Mouse (Mus musculus) thymus, postnatal 0 days (tissue): ENCODE measurements around the gene Adgre5. TPM values are rescaled to one million over a fixed set of nuclear protein-coding genes. Genes with fewer than 3 reads are reported as not detected.

Source experiments
- DNase-seq: peaks from one replicate; pipeline ENCODE4 v3.0.0-alpha.2; 2015; ENCODE audit warnings: low spot score
- polyA plus RNA-seq: library from polyadenylated mRNA; unstranded; fragments of >200 nt; fragmentation: Nextera tagmentation; extraction: Ambion mirVana; gene quantifications from 2 replicates; pipeline ENCODE4 v1.2.1, GENCODE M21; 2015

Gene Adgre5
- polyA plus RNA-seq: 71.6 and 74.7 TPM in 2 replicates

- DNase-seq: peak; percentile 62
Observed at GRCm38 (mm10) chr8:83740976-83741741, at the start of gene Adgre5. Gene Adgre5, minus strand, starts transcription at chr8:83741326.

- no peak for DNase-seq
Observed at GRCm38 (mm10) chr8:83789826-83790225, 48.7 kb upstream of the Adgre5 start.

GRCm38 (mm10) chr8:83785046-83785445, 43.9 kb upstream of the Adgre5 start:
- DNase-seq: no peak

GRCm38 (mm10) chr8:83782832-83783558, 41.9 kb upstream of the Adgre5 start:
- peak; percentile 88 for DNase-seq

GRCm38 (mm10) chr8:83779610-83780009, 38.5 kb upstream of the Adgre5 start:
- DNase-seq: peak; percentile 23

GRCm38 (mm10) chr8:83778051-83778450, 36.9 kb upstream of the Adgre5 start:
- no peak for DNase-seq

GRCm38 (mm10) chr8:83776632-83777031, 35.5 kb upstream of the Adgre5 start:
- no peak for DNase-seq

GRCm38 (mm10) chr8:83774221-83774620, 33.1 kb upstream of the Adgre5 start:
- no peak for DNase-seq

- peak; percentile 62 for DNase-seq
Observed at GRCm38 (mm10) chr8:83773452-83773846, 32.3 kb upstream of the Adgre5 start.

GRCm38 (mm10) chr8:83772701-83773451, 31.8 kb upstream of the Adgre5 start:
- DNase-seq: peak; percentile 57

GRCm38 (mm10) chr8:83771791-83772190, 30.7 kb upstream of the Adgre5 start:
- DNase-seq: no peak

GRCm38 (mm10) chr8:83770669-83771068, 29.5 kb upstream of the Adgre5 start:
- no peak for DNase-seq

GRCm38 (mm10) chr8:83769720-83770119, 28.6 kb upstream of the Adgre5 start:
- no peak for DNase-seq

- DNase-seq: no peak
Observed at GRCm38 (mm10) chr8:83768526-83768925, 27.4 kb upstream of the Adgre5 start.

- no peak for DNase-seq
Observed at GRCm38 (mm10) chr8:83767442-83767841, 26.3 kb upstream of the Adgre5 start.

- DNase-seq: no peak
Observed at GRCm38 (mm10) chr8:83765663-83766062, 24.5 kb upstream of the Adgre5 start.

- DNase-seq: no peak
Observed at GRCm38 (mm10) chr8:83764717-83765116, 23.6 kb upstream of the Adgre5 start.

- DNase-seq: no peak
Observed at GRCm38 (mm10) chr8:83764116-83764515, 23.0 kb upstream of the Adgre5 start.

- DNase-seq: no peak
Observed at GRCm38 (mm10) chr8:83759231-83759759, 18.2 kb upstream of the Adgre5 start.

GRCm38 (mm10) chr8:83758298-83758697, 17.2 kb upstream of the Adgre5 start:
- DNase-seq: peak; percentile 60

GRCm38 (mm10) chr8:83757084-83757607, 16.0 kb upstream of the Adgre5 start:
- no peak for DNase-seq
